Mouse (Mus musculus): Measurements from ENCODE around the gene Kif21a.

Kif21a gene

GRCm38 (mm10) chr15:91018161-91018860 is 31.4 kb downstream of the Kif21a start:
- DNase-seq (ENCODE audit: low spot score) = no peak

- no peak for DNase-seq (ENCODE audit: low spot score)
Measured at GRCm38 (mm10) chr15:91017261-91018160, 32.2 kb downstream of the Kif21a start.

- DNase-seq (ENCODE audit: low spot score) = no peak
Measured at GRCm38 (mm10) chr15:91016366-91016765, 33.4 kb downstream of the Kif21a start.

GRCm38 (mm10) chr15:91012793-91013580 is 36.8 kb downstream of the Kif21a start:
- DNase-seq (ENCODE audit: low spot score) = no peak

GRCm38 (mm10) chr15:91010218-91010617 is 39.5 kb downstream of the Kif21a start:
- no peak for DNase-seq (ENCODE audit: low spot score)

- no peak for DNase-seq (ENCODE audit: low spot score)
Measured at GRCm38 (mm10) chr15:91007123-91007830, 42.5 kb downstream of the Kif21a start.

- DNase-seq (ENCODE audit: low spot score) = no peak
Measured at GRCm38 (mm10) chr15:91004726-91005125, 45.0 kb downstream of the Kif21a start.

GRCm38 (mm10) chr15:91001037-91001616 is 48.6 kb downstream of the Kif21a start:
- no peak for DNase-seq (ENCODE audit: low spot score)

GRCm38 (mm10) chr15:91000280-91001036 is 49.3 kb downstream of the Kif21a start:
- DNase-seq (ENCODE audit: low spot score) = no peak

GRCm38 (mm10) chr15:90992871-90993270 is 56.9 kb downstream of the Kif21a start:
- peak; percentile 14 for DNase-seq (ENCODE audit: low spot score)

- DNase-seq (ENCODE audit: low spot score) = peak; percentile 26
Measured at GRCm38 (mm10) chr15:90992388-90992787, 57.4 kb downstream of the Kif21a start.

- no peak for DNase-seq (ENCODE audit: low spot score)
Measured at GRCm38 (mm10) chr15:90991843-90992242, 57.9 kb downstream of the Kif21a start.

- no peak for DNase-seq (ENCODE audit: low spot score)
Measured at GRCm38 (mm10) chr15:90987714-90988250, 62.0 kb downstream of the Kif21a start.

- DNase-seq (ENCODE audit: low spot score) = no peak
Measured at GRCm38 (mm10) chr15:90975914-90976313, 73.8 kb downstream of the Kif21a start.

- DNase-seq (ENCODE audit: low spot score) = no peak
Measured at GRCm38 (mm10) chr15:90971914-90972767, 77.6 kb downstream of the Kif21a start.

GRCm38 (mm10) chr15:90963320-90963719 is 86.4 kb downstream of the Kif21a start:
- no peak for DNase-seq (ENCODE audit: low spot score)

GRCm38 (mm10) chr15:90962548-90962947 is 87.2 kb downstream of the Kif21a start:
- no peak for DNase-seq (ENCODE audit: low spot score)

GRCm38 (mm10) chr15:90960831-90961554 is 88.8 kb downstream of the Kif21a start:
- DNase-seq (ENCODE audit: low spot score) = no peak

GRCm38 (mm10) chr15:90951383-90951782 is 98.4 kb downstream of the Kif21a start:
- DNase-seq (ENCODE audit: low spot score) = no peak
